8 mouse cellular contexts compared by ENCODE assay signal in genomic region chr17:30575121-30575904, GRCm38 (mm10). TPM values are rescaled to one million over a fixed set of nuclear protein-coding genes. Genes with fewer than 3 reads are reported as not detected.
DNase-seq lines count a peak whose midpoint lies in the region; ATAC-seq and TF ChIP-seq lines count a peak whose summit lies in the region.

No protein-coding gene starts in this region.

- H3K9ac ChIP-seq in midbrain, embryonic 13.5 days (replicated peaks): peak overlapping the region; percentile 75

- no peak for TF ChIP-seq CTCF in layer of hippocampus, adult 2 months (conservative IDR thresholded peaks at IDR 0.05)

- H3K4me3 ChIP-seq in brown adipose tissue, adult 24 weeks (ENCODE audit: insufficient read depth, low read depth, low read length): peak overlapping the region; percentile 97
- H3K4me3 ChIP-seq in layer of hippocampus, adult 2 months: peak overlapping the region; percentile 89
- peak overlapping the region; percentile 77 for H3K4me3 ChIP-seq in midbrain, embryonic 13.5 days (replicated peaks)

- H3K27ac ChIP-seq in brown adipose tissue, adult 24 weeks (replicated peaks; ENCODE audit: low read depth, low read length): peak overlapping the region; percentile 71
- H3K27ac ChIP-seq in layer of hippocampus, adult 2 months: peak overlapping the region; percentile 99
- peak overlapping the region; percentile 90 for H3K27ac ChIP-seq in midbrain, embryonic 13.5 days

- DNase-seq in embryo, embryonic 10 days (ENCODE audit: low spot score): peak; percentile 33
- no peak for DNase-seq in embryo, embryonic 9.5 days (ENCODE audit: extremely low spot score)
- DNase-seq in 3T3-L1 (ENCODE audit: low read depth, low spot score): peak; percentile 52
- peak; percentile 54 to 58 for DNase-seq in frontal cortex, postnatal 14 days (ENCODE audit: low spot score in 2 of 2)
- peak; percentile 41 to 64 for DNase-seq in layer of hippocampus, adult 2 months (ENCODE audit: low spot score in 2 of 2)
- peak; percentile 74 for DNase-seq in thymus, postnatal 14 days

- H3K27me3 ChIP-seq in midbrain, embryonic 13.5 days: no peaks in the 10 kb centered on the region

- peaks cover 9% of the 10 kb centered on the region for H3K4me1 ChIP-seq in brown adipose tissue, adult 24 weeks (ENCODE audit: control insufficient read depth, insufficient read depth, insufficient read length, low read length)
- peaks cover 30% of the 10 kb centered on the region for H3K4me1 ChIP-seq in midbrain, embryonic 13.5 days (replicated peaks)

- H3K4me2 ChIP-seq in midbrain, embryonic 13.5 days (replicated peaks): peak overlapping the region; percentile 75

- H3K36me3 ChIP-seq in midbrain, embryonic 13.5 days: no peaks in the 10 kb centered on the region

- H3K9me3 ChIP-seq in midbrain, embryonic 13.5 days: no peaks in the 10 kb centered on the region

- ATAC-seq in midbrain, embryonic 13.5 days: peak; percentile 53

- WGBS in midbrain, embryonic 13.5 days: 5% methylated on average over 35 of the region's 35 CpGs

RNA-seq across cellular contexts. Expression of gene Btbd9, which starts 1.0 kb away (rescaled TPM):
- polyA plus RNA-seq in brown adipose tissue, adult 24 weeks (2012; ENCODE audit: insufficient read depth, insufficient read length, missing spikeins): 5.0 and 11.7 TPM in 2 replicates
- total RNA-seq in layer of hippocampus, adult 2 months (2021): 100 to 1,000 TPM; 168 to 187 TPM
- 137 and 160 TPM in 2 replicates for polyA plus RNA-seq in midbrain, embryonic 13.5 days (2015; fragmentation: Nextera tagmentation; extraction: Ambion mirVana)

RNA-seq across cellular contexts. Expression of gene Dnah8, which starts 48.8 kb away (rescaled TPM):
- polyA plus RNA-seq in brown adipose tissue, adult 24 weeks (2012; ENCODE audit: insufficient read depth, insufficient read length, missing spikeins): not detected in 2 replicates
- 1 to 10 TPM; 2.4 to 3.5 TPM for total RNA-seq in layer of hippocampus, adult 2 months (2021)
- 1.6 and 2.2 TPM in 2 replicates for polyA plus RNA-seq in midbrain, embryonic 13.5 days (2015; fragmentation: Nextera tagmentation; extraction: Ambion mirVana)

RNA-seq across cellular contexts. Expression of gene Glo1, which starts 51.4 kb away (rescaled TPM):
- polyA plus RNA-seq in brown adipose tissue, adult 24 weeks (2012; ENCODE audit: insufficient read depth, insufficient read length, missing spikeins): 106 and 112 TPM in 2 replicates
- 100 to 1,000 TPM; 194 to 199 TPM for total RNA-seq in layer of hippocampus, adult 2 months (2021)
- polyA plus RNA-seq in midbrain, embryonic 13.5 days (2015; fragmentation: Nextera tagmentation; extraction: Ambion mirVana): 156 and 162 TPM in 2 replicates

Comparison
In these comparisons a context has a peak if more than half of its experiments do, and no peak if none do; other contexts are left out.
1. RNA of gene Btbd9, which starts 1.0 kb away (polyA plus RNA-seq): 137 to 160 TPM in midbrain, embryonic 13.5 days; 5.0 to 11.7 TPM in brown adipose tissue, adult 24 weeks; every median in the first group is over 10 times any median in the second.
2. Peak in every context shown above with its lines, with median percentiles within 50 percentile points of each other: H3K27ac ChIP-seq and H3K4me3 ChIP-seq.